Mouse (Mus musculus): ENCODE measurements around the gene Letm1.

Gene Letm1

DNA sequence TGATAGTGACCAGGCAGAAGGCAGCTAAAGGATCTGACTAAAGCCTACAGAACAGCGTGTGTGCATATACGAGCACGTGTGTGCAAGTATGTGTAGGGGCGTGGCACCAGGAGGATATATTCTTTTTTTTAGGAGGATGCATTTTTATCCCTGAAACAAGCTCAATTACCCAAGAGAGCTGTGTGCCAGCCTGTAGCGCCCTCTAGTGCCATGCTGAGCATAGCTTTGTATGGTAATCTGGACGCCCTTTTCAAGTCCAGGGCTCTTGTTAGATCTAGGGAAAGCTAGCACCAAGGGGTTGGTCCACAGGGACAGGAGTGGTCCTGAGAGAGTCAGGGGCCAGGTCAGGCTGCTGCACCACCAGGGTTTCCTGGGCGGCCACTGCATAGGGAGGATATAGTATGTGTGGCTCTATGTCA, 44.7 kb downstream of the Letm1 start:
- DNase-seq: peak; percentile 90 to 91

GRCm38 (mm10) chr5:33736230-33736629, 46.4 kb downstream of the Letm1 start:
- peak; percentile 54 to 66 for DNase-seq

- DNase-seq: no peak
These were observed 47.1 kb downstream of the Letm1 start for GRCm38 (mm10) chr5:33735412-33736092.

GRCm38 (mm10) chr5:33733837-33734236, 48.8 kb downstream of the Letm1 start:
- DNase-seq: no peak

DNA sequence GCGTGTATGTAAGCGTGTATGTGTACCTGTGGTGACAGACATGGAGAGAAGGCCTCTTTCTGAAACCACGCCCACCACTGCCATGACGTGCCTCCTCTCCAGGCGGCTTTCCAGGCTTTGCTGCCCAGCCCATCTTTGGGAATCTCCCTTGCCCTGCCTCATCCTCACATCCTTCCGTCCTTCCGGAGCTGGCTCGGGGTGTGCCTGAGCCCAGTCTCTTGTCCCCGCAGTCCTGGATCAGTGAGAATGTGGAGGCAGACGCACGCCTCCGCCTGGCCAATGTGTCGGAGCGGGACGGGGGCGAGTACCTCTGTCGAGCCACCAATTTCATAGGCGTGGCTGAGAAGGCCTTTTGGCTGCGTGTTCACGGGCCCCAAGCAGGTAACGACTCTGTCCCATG, 51.6 kb downstream of the Letm1 start:
- no peak for DNase-seq

GRCm38 (mm10) chr5:33730516-33730915, 52.1 kb downstream of the Letm1 start:
- no peak for DNase-seq

- DNase-seq: peak; percentile 34 to 57
These were observed 53.8 kb downstream of the Letm1 start for GRCm38 (mm10) chr5:33728841-33729240.

GRCm38 (mm10) chr5:33726891-33727290, 55.7 kb downstream of the Letm1 start:
- DNase-seq: no peak

DNA sequence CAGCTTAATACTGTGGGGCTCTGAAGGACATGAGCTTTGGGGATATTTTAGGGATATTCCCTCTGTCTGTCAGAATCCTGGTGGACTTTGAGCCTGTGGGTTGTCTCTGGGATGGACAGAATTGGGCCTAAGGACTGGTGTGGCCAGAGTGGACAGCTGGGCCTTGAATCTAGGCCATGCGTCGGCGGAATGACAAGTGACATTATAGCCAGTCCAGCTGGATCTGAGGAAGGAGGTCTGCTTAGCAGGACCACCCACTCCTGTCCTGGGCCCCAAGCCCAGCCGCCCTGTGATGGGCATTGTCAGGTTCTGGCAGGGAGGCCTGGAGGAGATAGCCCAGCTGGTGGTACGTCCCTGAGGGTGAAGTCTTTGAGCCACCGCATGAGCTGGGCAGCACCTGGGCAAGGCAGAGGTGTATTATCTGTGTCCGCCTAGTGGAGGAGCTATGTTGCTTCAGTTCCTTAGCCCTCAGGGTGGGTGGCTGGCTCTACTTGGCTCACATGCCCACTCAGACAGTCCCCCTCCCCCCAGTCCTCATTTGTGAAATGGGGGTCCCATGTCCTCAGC, 56.5 kb downstream of the Letm1 start:
- peak; percentile 59 to 72 for DNase-seq

- DNase-seq: peak; percentile 55 to 77
These were observed 58.8 kb downstream of the Letm1 start for GRCm38 (mm10) chr5:33723641-33724465.

- DNase-seq: peak; percentile 64 to 71
These were observed 59.5 kb downstream of the Letm1 start for GRCm38 (mm10) chr5:33723019-33723640.

DNA sequence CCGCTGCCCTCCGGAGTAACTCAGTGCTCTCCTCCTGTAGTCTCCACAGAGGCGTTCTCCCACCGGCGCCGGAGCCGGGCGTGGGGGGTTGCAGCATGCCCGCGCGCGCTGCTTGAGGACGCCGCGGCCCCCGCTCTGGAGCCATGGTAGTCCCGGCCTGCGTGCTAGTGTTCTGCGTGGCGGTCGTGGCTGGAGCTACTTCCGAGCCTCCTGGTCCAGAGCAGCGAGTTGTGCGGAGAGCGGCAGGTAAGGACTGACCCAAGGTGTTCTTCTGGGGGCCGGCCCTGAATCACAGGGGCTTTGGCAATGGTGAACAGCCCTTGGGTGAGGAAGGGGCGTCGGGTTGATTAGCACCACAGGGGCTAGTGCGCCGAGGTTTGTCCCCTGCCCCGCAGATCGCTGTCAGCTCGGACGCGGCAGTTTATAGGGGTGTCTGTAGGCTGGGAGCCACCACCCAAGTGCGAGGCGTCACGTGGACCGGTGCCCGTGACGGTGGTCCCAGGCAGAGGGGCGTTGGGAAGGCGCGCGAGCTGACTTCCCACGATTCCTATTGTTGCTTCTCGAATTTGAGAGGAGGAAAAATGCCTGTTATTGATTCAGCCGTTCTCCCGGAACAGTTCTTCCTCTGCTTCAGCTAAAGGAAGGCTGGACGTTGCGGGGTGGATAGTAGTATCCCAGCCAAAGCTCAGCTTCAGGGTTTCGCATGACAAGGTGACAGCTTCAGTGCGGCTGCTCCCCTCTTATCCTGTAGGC, 60.2 kb downstream of the Letm1 start:
- DNase-seq: no peak

- DNase-seq: peak; percentile 85 to 91
These were observed 60.9 kb downstream of the Letm1 start, which contains the start of gene Fgfr3 for GRCm38 (mm10) chr5:33721541-33722265. Gene Fgfr3, plus strand, starts transcription at chr5:33721674.

- DNase-seq: no peak
These were observed 61.6 kb downstream of the Letm1 start for GRCm38 (mm10) chr5:33720852-33721490.

GRCm38 (mm10) chr5:33718460-33718859, 64.2 kb downstream of the Letm1 start:
- no peak for DNase-seq

DNA sequence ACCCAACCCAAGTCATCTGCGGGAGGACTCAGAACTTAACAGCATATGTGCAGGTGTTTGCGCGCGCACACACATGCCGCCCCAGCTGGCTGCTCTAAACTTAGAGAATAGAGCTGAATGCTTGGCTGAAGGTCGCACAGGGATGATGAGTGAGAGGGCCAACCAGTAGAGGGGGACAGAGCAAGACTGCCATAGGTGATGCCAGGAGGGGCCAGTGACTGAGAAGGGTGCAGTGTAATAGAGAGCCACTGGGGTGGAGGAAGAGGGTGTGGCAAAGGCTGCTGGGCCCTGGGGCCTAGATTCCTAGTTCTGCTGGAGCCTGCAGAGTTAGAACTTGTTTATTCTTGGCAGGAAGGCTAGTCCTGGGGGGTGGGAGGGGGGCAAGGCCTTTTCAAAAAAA, 66.2 kb downstream of the Letm1 start:
- DNase-seq: peak in 1 of 2 experiments; percentile 52

- no peak for DNase-seq
These were observed 67.4 kb downstream of the Letm1 start for GRCm38 (mm10) chr5:33715182-33715581.

DNA sequence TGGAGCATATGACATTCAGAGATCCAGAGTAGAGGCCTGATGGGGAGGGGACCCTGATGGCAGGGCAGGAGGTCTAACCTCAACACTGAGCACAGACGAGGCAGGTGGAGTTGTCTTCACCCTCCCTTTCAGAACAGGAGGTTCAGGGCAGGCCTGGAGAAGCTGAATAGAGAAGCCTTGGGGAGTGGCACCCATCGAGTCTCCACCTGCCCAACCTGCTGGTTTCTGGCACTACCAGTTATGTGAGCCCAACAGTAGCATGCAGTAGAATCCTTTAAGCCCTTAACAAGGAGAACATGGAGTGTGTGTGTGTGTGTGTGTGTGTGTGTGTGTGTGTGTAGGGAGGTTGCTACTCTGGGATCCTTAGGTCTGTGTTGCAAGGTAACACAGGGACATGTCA, 70.1 kb downstream of the Letm1 start:
- DNase-seq: no peak

DNA sequence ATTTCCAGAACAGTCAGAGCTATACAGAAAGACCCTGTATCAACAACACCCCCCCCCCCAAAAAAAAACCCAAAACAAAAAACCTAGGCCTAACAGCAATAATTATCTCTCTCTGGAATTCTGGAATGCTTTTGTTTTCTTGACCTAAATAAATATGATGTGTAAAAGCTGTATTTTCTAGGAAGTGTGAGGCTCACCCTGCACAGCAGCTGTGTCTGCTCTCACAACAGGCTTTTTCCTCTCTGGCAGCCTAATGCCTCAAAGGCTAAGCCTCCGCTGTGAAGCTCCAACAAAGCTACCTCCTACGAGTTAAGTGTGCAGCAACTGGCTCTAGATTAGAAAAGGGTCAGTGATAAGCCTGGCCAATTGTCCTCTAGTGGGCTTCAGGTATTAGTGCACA, 73.6 kb downstream of the Letm1 start:
- peak; percentile 50 to 66 for DNase-seq

GRCm38 (mm10) chr5:33707163-33707562, 75.5 kb downstream of the Letm1 start:
- DNase-seq: peak in 1 of 2 experiments; percentile 73

DNA sequence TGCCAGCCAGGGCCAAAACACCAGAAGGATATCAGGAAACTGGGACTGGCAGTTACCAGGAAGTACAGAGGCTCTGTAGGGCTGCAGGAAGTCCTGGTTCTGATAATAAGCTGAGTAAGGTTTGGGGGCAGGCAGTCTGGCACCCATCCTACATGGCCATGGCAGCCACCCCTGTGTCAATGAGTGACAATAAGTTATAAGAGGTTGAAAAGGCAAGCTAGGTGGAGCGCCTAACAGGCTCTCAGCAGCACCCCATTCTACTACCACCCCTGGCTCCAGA, 76.3 kb downstream of the Letm1 start:
- peak in 1 of 2 experiments; percentile 40 for DNase-seq
